Mouse (Mus musculus) cerebellum, postnatal 14 days (tissue): ENCODE results near the gene Olfr1216.
"Not testable (repeated sequence)": the region's sequence is repeated elsewhere in the genome, so short reads cannot be mapped to it uniquely, and the experiment has no call there.

Source experiments
- DNase-seq, 2 experiments: peaks; one replicate each; pipeline ENCODE4 v3.0.0; 2021; ENCODE audit warnings: mixed read lengths in 2 of 2

Gene Olfr1216

DNA sequence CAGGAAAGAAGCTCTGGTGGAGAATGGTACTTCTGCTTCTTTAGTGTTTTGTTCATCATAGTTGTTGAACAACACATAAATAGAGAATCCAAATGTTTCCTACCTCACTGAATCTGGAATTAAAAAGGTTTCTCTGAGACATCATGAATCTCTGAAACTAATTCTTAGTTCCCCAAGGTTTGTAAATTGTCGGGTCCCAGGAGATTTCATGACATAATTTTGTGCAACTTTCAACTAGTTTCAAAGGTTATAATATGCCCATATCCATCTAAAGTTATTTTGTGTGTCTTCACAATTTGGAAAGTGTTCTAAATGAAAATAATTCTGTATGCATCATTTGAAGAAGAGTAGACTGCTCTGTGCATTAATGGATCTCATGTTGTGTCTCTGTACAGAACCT is at the start of gene Olfr1216:
TSS of gene Olfr1216 (minus strand) at position 101 of the 400 bp plus-strand sequence.
- no peak for DNase-seq

DNA sequence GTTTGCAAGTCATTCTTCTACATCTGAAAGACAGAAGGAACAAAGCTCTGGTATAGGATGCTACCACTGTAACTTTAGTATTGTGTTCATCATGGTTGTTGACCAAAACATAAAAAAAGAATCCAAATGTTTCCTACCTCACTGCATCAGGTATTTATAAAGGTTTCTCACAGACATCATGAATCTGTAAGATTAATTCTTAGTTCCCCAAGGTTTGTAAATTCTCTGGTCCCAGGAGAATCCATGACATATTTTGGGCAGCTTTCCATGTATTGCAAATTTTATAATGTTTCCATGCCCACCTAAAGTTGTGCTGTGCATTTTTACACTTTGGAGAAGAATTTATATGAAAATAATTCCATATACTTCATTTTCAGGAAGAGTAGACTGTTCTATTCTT is 42.9 kb upstream of the Olfr1216 start, which contains the start of gene Olfr1218:
TSS of gene Olfr1218 (minus strand) at position 101 of the 400 bp plus-strand sequence.
- no peak for DNase-seq

DNA sequence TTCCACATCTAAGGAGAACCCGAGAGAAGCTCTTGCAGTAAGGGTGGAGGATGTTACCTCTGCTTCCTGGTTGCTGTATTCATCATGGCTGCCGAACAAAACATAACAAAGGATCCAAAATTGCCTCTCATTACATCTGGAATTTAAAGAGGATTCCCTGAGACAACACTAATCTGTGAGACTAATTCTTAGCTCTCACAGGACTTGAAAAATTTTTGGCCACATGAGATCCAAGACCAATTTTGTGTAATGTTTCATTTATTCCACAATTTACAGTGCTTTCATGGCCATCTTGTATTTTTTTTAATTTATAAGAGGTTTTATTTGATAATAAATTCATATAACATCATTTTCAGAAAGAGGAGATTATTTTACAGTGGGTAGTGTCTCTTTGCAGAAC is 13.8 kb upstream of the Olfr1216 start, which contains the start of gene Olfr1217:
TSS of gene Olfr1217 (minus strand) at position 101 of the 400 bp plus-strand sequence.
- DNase-seq: no peak

DNA sequence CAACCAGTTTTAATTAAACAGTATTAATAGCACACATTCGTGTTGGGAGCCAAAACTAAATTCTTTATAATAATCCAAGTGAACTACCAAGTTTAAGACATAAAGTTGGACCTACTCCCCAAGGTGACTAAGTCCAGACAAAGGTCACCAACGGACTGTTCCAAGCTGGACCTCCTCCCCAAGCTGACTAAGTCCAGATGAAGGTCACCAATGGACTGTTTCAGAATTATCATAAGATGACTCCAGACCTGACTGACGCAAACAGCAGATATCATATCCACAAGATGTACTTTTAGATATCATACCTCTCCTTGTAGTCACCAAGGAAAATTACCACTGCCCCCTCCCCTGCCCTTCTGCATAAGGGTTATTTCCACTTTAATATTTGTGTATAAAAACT is 3.3 kb upstream of the Olfr1216 start:
- DNase-seq: not testable (repeated sequence)

DNA sequence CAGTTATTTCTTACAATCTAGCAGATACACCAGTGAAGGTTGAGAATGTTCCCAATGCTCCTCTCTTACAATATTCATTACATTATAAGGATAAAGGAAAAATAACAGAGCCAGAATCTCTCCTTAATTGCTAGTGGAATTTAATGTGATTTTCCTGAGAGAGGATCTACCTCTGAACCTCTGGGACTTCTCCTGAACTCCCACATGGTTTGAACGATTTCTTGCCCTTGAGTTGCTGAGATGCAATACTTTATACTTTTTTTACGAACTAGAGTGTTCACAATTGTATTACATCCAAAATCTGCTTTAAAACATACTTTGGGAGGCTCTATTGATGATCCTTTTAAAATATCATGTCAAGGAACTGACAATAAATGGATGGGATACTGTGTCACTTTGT is 11.3 kb downstream of the Olfr1216 start, which contains the start of gene Olfr1215:
TSS of gene Olfr1215 (minus strand) at position 101 of the 400 bp plus-strand sequence.
- DNase-seq: no peak

DNA sequence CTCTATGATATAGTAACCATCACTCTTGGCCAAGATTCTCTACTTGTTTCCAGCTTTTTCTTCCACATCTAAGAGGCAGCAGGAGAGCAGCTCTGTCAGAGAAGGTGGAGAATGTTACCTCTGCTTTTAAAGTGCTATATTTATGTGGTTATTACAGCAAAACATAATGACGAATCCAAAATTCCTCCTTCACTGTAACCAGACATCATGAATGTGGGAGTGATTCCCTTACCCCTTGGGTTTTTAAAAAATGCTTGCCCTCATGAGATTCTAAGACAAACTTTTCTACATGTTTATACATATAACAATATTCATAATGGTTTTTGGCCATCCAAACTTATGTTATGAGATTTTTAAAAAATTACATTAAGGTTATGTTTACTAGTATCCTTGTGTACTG is 25.6 kb downstream of the Olfr1216 start, which contains the start of gene Olfr1214:
TSS of gene Olfr1214 (minus strand) at position 101 of the 400 bp plus-strand sequence.
- no peak for DNase-seq

DNA sequence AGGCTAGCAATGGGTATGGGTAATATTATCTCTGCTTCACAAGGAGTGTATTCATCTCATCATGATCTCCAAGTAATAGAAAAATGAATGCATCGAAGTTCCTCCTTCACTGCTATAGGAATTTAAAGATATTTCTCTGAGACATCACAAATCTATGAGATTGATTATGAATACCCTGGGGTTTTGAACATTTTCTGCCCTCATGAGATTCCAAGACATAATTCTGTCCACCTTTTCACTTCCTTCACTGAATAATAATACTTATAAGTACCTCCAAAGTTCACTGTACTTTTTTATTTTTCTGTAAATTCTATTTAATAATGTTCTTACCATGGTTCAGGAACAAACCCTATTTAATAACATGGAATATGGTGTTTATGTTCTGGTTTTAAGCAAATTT is 38.0 kb downstream of the Olfr1216 start, which contains the start of gene Gm13762:
TSS of gene Gm13762 (minus strand) at position 101 of the 400 bp plus-strand sequence.
- DNase-seq: no peak
